Comparison of ENCODE assay signal across 24 mouse cellular contexts in the genomic region with DNA sequence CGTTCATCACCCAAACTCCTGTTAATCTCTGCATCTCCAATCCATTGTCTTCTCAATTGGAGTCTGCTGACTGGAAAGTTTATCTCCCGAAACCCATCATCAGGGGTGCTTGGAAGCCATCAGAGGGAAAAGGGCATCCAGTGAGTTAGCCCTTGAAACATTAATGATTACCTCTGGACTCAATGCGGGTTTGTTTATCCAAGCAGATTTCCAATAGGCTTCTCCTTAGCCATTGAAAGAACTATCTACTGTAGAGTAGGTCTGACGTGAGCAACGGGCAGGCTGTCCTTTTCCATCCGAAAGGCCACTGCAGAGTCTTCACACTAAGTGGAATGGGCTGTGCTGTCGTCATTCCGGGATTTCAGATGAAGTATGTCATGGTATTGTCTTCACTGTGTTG. TPM values are rescaled to one million over a fixed set of nuclear protein-coding genes. Genes with fewer than 3 reads are reported as not detected.
DNase-seq lines count a peak whose midpoint lies in the region; ATAC-seq and TF ChIP-seq lines count a peak whose summit lies in the region.
"Had no signal": no experiment of that assay in that cellular context is flagged by ENCODE, and none has a peak within 500 bp of the region (broad histone marks: within the 10 kb centered on the region; RNA-seq: fewer than 3 reads in every experiment).

No protein-coding gene starts in this region.

- TF ChIP-seq CTCF in liver, postnatal 0 days (IDR thresholded peaks at IDR 0.05; ENCODE audit: low read depth), result no peak

- H3K4me2 ChIP-seq in heart, embryonic 12.5 days, result no peak overlapping the region
- no peak overlapping the region for H3K4me2 ChIP-seq in liver, postnatal 0 days (ENCODE audit: low read depth, low read length)
- H3K4me2 ChIP-seq: embryonic facial prominence, embryonic 12.5 days; forebrain, embryonic 13.5 days; forebrain, embryonic 15.5 days had no signal

- H3K4me3 ChIP-seq in heart, embryonic 12.5 days, result no peak overlapping the region
- H3K4me3 ChIP-seq in liver, postnatal 0 days (ENCODE audit: low read depth, low read length), result no peak overlapping the region
- H3K4me3 ChIP-seq: embryonic facial prominence, embryonic 12.5 days; forebrain, embryonic 13.5 days; forebrain, embryonic 15.5 days had no signal

- no peaks in the 10 kb centered on the region for H3K9me3 ChIP-seq in heart, embryonic 12.5 days (replicated peaks)
- no peaks in the 10 kb centered on the region for H3K9me3 ChIP-seq in liver, postnatal 0 days (ENCODE audit: low read length)
- H3K9me3 ChIP-seq: embryonic facial prominence, embryonic 10.5 days; embryonic facial prominence, embryonic 12.5 days; forebrain, embryonic 13.5 days; forebrain, embryonic 15.5 days had no signal

- no peak for TF ChIP-seq EP300 in liver, postnatal 0 days (IDR thresholded peaks at IDR 0.05; ENCODE audit: low read depth)

- H3K4me1 ChIP-seq in heart, embryonic 12.5 days (replicated peaks), result peaks cover 9% of the 10 kb centered on the region
- H3K4me1 ChIP-seq in liver, postnatal 0 days (ENCODE audit: insufficient read depth), result no peaks in the 10 kb centered on the region

- DNase-seq in heart, adult 11 months, result peak; percentile 49
- peak; percentile 26 for DNase-seq in kidney, adult 9 months
- no peak for DNase-seq in kidney, postnatal 36 days
- no peak for DNase-seq in liver, postnatal 0 days
- no peak for DNase-seq in liver
- DNase-seq: adrenal gland, adult 8-10 months; adrenal gland, postnatal 14 days; adrenal gland, postnatal 36 days; B cell, adult 2 months; cerebellum, adult 11-12 months; cerebellum, adult 2 months; cerebellum, adult 9-10 months; cerebellum, postnatal 10 days; cerebellum, postnatal 25 days had no signal

- ATAC-seq in heart, embryonic 12.5 days (ENCODE audit: insufficient number of reproducible peaks, low FRiP score), result no peak
- ATAC-seq in liver, postnatal 0 days, result peak; percentile 66
- ATAC-seq: activated CD4-positive, CD25-positive, alpha-beta regulatory T cell, adult 4 months; CD4-positive, CD25-positive, alpha-beta regulatory T cell, adult 4 months; forebrain, embryonic 13.5 days; Patski had no signal

- H3K36me3 ChIP-seq in heart, embryonic 12.5 days, result no peaks in the 10 kb centered on the region
- no peaks in the 10 kb centered on the region for H3K36me3 ChIP-seq in liver, postnatal 0 days (replicated peaks; ENCODE audit: insufficient read depth, low read length)
- H3K36me3 ChIP-seq: embryonic facial prominence, embryonic 10.5 days; embryonic facial prominence, embryonic 12.5 days; forebrain, embryonic 15.5 days; G1E had no signal

- WGBS in heart, embryonic 12.5 days, result 71% methylated on average over 8 of the region's 8 CpGs
- 64% methylated on average over 8 of the region's 8 CpGs for WGBS in liver, postnatal 0 days (ENCODE audit: insufficient replicate concordance)

- H3K9ac ChIP-seq in heart, embryonic 12.5 days, result no peak overlapping the region
- H3K9ac ChIP-seq in liver, postnatal 0 days (replicated peaks), result no peak overlapping the region
- H3K9ac ChIP-seq: embryonic facial prominence, embryonic 12.5 days; forebrain, embryonic 13.5 days; forebrain, embryonic 15.5 days had no signal

- H3K27me3 ChIP-seq in heart, embryonic 12.5 days (replicated peaks), result peaks cover 17% of the 10 kb centered on the region; the same call in 1 of the 2 replicates
- H3K27me3 ChIP-seq in liver, postnatal 0 days (ENCODE audit: insufficient read depth, low read length), result peaks cover 18% of the 10 kb centered on the region
- H3K27me3 ChIP-seq: CH12.LX; forebrain, embryonic 15.5 days; Patski had no signal

- no peak overlapping the region for H3K27ac ChIP-seq in heart, embryonic 12.5 days (ENCODE audit: poor library complexity, severe bottlenecking)
- no peak overlapping the region for H3K27ac ChIP-seq in liver, postnatal 0 days (ENCODE audit: low read depth)
- H3K27ac ChIP-seq: embryonic facial prominence, embryonic 10.5 days; embryonic facial prominence, embryonic 12.5 days; forebrain, embryonic 13.5 days; forebrain, embryonic 15.5 days had no signal

RNA-seq across cellular contexts. Expression of a gene that starts 16.2 kb away (rescaled TPM):
- polyA plus RNA-seq in heart, embryonic 12.5 days (2016; fragmentation: Nextera tagmentation; extraction: Ambion mirVana), result 4.3 and 5.4 TPM in 2 replicates
- 1.1 and 1.4 TPM in 2 replicates for polyA plus RNA-seq in liver, postnatal 0 days (2015; fragmentation: Nextera tagmentation; extraction: Ambion mirVana)

Comparison
In these comparisons a context has a peak if more than half of its experiments do, and no peak if none do; other contexts are left out.
1. DNase-seq: peak in heart, adult 11 months (single experiment) and kidney, adult 9 months (single experiment); none in kidney, postnatal 36 days (0 of 2), liver, postnatal 0 days (single experiment) and liver (single experiment).